Mouse (Mus musculus): ENCODE results near the gene Ap1s1. TPM values are rescaled to one million over a fixed set of nuclear protein-coding genes. Genes with fewer than 3 reads are reported as not detected.

Gene Ap1s1
- total and polyA plus RNA-seq, 2 experiments from 2014 or later = 123 to 230 TPM

DNA sequence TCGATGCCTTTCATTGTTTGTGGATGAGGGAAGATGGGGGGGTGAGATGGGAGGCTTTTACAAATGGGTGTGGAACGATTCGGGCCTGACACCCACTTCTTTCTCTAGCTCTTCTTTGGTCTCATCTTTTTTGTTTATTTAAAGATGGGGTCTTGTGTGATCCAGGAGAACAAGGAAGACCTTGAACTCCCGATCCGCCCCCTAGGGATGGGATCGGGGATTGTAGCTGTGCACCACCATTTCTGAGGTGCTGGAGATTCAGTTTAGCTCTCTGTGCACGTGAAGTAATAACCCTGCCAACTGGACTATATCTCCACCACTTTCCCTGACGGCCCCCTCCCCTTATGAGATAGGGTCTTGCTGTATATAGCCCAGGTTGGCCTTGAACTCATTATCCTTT lies 20.0 kb upstream of the Ap1s1 start:
- Histone ChIP-seq H3K4me1 (ENCODE audit: insufficient read depth, low read length) (no peaks in the 10 kb centered on the region), H3K9ac (replicated peaks; ENCODE audit: low read length) (no peak overlapping the region), H3K27ac (no peak overlapping the region), H3K27me3 (ENCODE audit: insufficient read depth, low read length) (no peaks in the 10 kb centered on the region), H3K4me3 (ENCODE audit: low read length) (no peak overlapping the region), H3K4me2 (ENCODE audit: low read depth, low read length) (no peak overlapping the region), H3K36me3 (ENCODE audit: insufficient read depth, low read length) (no peaks in the 10 kb centered on the region), H3K9me3 (ENCODE audit: low read length) (no peaks in the 10 kb centered on the region)
- no peak for ATAC-seq
- 80% methylated on average over 8 of the region's 8 CpGs for WGBS
- TF ChIP-seq CTCF (IDR thresholded peaks at IDR 0.05; ENCODE audit: low read depth) = no peak
- DNase-seq (ENCODE audit: low spot score) = no peak

DNA sequence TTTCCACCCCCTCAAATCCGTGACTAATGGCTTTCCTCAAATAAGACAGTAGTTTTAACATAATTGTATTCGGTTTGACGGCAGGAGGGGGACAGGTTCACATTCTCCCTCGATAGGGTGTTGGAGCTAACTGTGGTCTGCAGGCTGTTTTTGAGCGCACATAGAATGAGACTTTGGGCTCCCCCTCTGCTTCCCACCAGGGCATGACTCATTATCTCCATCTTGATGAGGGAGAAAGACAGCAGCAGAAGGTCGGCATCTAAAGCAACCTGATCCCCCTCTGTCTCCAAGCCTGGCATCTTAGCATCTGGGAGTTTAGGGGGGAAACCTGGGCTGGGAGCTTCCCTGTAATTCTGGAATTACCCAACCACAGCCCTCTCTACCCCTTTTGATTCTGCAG lies 19.5 kb upstream of the Ap1s1 start:
- ATAC-seq (no peak), DNase-seq (ENCODE audit: low spot score) (no peak)
- WGBS = 41% methylated on average over 6 of the region's 6 CpGs
- Histone ChIP-seq H3K36me3 (ENCODE audit: insufficient read depth, low read length) (no peaks in the 10 kb centered on the region), H3K27ac (no peak overlapping the region), H3K9ac (replicated peaks; ENCODE audit: low read length) (no peak overlapping the region), H3K4me3 (ENCODE audit: low read length) (no peak overlapping the region), H3K9me3 (ENCODE audit: low read length) (no peaks in the 10 kb centered on the region), H3K4me1 (ENCODE audit: insufficient read depth, low read length) (no peaks in the 10 kb centered on the region), H3K4me2 (ENCODE audit: low read depth, low read length) (no peak overlapping the region), H3K27me3 (ENCODE audit: insufficient read depth, low read length) (no peaks in the 10 kb centered on the region)
- no peak for TF ChIP-seq CTCF (IDR thresholded peaks at IDR 0.05; ENCODE audit: low read depth)

DNA sequence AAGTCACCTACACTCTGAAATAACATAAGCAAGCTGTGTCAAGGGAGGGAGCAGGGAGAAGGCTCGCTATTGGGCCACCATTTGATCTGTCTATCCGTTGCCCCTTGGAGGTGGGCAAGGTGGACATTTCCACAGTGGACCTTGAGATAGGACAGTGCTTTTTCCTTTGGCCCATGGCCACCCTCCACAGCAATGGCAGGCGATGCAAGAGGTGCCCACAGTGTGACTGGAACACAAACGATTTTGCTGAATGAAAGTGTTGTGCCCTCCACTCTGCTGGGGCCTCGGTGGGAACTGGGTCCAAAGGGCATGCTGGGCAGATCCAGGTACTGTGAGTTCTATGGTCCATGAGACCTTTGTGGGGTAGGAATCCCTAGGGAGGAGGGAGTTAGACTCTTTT lies 16.7 kb upstream of the Ap1s1 start:
- no peak overlapping the region for H3K9ac ChIP-seq (replicated peaks; ENCODE audit: low read length)
- H3K9me3 ChIP-seq (ENCODE audit: low read length) = no peaks in the 10 kb centered on the region
- H3K27me3 ChIP-seq (ENCODE audit: insufficient read depth, low read length) = no peaks in the 10 kb centered on the region
- ATAC-seq (no peak; the same call in 1 of the 2 replicates), DNase-seq (ENCODE audit: low spot score) (no peak)
- TF ChIP-seq CTCF (IDR thresholded peaks at IDR 0.05; ENCODE audit: low read depth) = no peak
- H3K27ac ChIP-seq = no peak overlapping the region
- WGBS = 88% methylated on average over 5 of the region's 5 CpGs
- no peak overlapping the region for H3K4me2 ChIP-seq (ENCODE audit: low read depth, low read length)
- H3K4me1 ChIP-seq (ENCODE audit: insufficient read depth, low read length) = no peaks in the 10 kb centered on the region
- no peaks in the 10 kb centered on the region for H3K36me3 ChIP-seq (ENCODE audit: insufficient read depth, low read length)
- no peak overlapping the region for H3K4me3 ChIP-seq (ENCODE audit: low read length)

DNA sequence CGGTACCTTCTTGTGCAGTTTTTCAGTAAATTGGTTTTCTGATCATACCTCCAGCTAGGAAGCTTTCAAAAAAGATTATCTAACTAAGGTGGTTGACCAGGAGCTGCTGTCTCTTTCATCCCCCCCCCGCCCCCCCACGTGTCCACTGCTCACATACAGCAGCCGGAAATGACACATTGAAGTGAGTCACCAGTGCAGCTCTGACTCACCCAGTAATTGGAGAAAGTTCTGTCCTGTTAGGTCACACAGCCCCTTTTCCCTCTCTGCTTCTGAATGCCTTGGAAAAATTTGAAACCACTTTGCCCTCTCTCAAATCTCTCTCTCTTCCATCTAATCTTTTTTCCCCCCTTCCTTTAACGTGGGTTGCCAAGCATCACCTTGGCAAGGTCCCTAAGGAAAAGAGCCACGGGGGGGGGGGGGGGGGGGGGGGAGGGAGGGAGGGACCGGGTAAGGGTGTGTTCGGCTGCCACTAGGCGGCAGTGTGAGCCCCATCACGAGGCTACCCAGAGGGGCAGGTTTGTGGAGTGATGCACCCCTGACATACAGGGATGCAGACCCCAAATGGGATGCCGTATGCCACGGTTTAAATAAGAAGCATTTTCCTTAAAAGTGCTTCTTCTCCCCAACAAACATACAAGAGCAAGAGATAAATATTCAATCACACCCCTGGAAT lies 16.0 kb upstream of the Ap1s1 start:
- H3K4me1 ChIP-seq (ENCODE audit: insufficient read depth, low read length) = no peaks in the 10 kb centered on the region
- no peak overlapping the region for H3K4me3 ChIP-seq (ENCODE audit: low read length)
- H3K27ac ChIP-seq = no peak overlapping the region
- no peaks in the 10 kb centered on the region for H3K27me3 ChIP-seq (ENCODE audit: insufficient read depth, low read length)
- TF ChIP-seq CTCF (IDR thresholded peaks at IDR 0.05; ENCODE audit: low read depth) = peak; percentile 51
- no peaks in the 10 kb centered on the region for H3K9me3 ChIP-seq (ENCODE audit: low read length)
- WGBS = 25% methylated on average over 10 of the region's 12 CpGs
- ATAC-seq (no peak), DNase-seq (ENCODE audit: low spot score) (peak; percentile 40)
- H3K9ac ChIP-seq (replicated peaks; ENCODE audit: low read length) = no peak overlapping the region
- no peaks in the 10 kb centered on the region for H3K36me3 ChIP-seq (ENCODE audit: insufficient read depth, low read length)
- no peak overlapping the region for H3K4me2 ChIP-seq (ENCODE audit: low read depth, low read length)

DNA sequence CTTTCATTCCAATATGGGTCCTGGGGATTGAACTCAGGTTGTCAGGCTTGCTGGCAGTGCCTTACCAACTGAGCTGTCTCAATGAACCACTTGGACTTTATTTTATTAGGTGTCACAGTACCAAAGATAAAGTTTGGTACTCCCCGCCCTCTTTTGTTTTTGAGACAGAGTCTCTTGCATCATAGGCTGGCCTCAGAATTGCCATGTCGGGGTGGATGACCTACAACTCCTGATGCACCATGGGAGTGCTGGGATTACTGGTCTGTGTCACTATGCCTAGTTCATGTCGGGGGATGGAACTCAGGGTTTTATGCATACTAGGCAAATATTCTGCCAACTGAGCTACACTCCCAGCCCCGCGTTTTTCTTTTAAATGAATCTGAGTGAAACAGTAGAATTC lies 8.9 kb upstream of the Ap1s1 start:
- no peaks in the 10 kb centered on the region for H3K9me3 ChIP-seq (ENCODE audit: low read length)
- no peak overlapping the region for H3K27ac ChIP-seq
- no peak overlapping the region for H3K9ac ChIP-seq (replicated peaks; ENCODE audit: low read length)
- no peak for DNase-seq (ENCODE audit: low spot score)
- 83% methylated on average over 5 of the region's 5 CpGs for WGBS
- H3K27me3 ChIP-seq (ENCODE audit: insufficient read depth, low read length) = no peaks in the 10 kb centered on the region
- no peak for ATAC-seq
- H3K4me2 ChIP-seq (ENCODE audit: low read depth, low read length) = no peak overlapping the region
- TF ChIP-seq CTCF (IDR thresholded peaks at IDR 0.05; ENCODE audit: low read depth) = no peak
- no peak overlapping the region for H3K4me3 ChIP-seq (ENCODE audit: low read length)
- H3K36me3 ChIP-seq (ENCODE audit: insufficient read depth, low read length) = no peaks in the 10 kb centered on the region
- no peaks in the 10 kb centered on the region for H3K4me1 ChIP-seq (ENCODE audit: insufficient read depth, low read length)

DNA sequence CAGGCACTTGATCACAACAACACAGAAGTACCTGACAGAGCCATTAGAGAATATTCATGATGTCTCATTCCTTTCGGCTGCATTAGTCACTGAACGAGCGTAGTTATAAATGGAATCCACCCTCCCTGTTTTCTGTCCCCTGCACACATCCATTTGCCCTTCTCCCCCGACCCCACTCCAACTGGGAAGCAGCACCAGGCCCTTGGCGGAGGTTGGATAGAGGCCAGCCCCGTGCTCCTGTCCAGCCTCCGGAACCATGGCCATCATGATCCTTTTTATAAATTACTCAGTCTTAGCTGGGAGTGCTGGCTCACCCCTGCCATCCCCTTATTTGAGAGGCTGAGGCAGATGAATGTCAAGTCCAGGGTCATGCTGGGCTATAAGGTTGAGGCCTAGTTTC lies 8.4 kb upstream of the Ap1s1 start:
- no peaks in the 10 kb centered on the region for H3K36me3 ChIP-seq (ENCODE audit: insufficient read depth, low read length)
- H3K27ac ChIP-seq = no peak overlapping the region
- 89% methylated on average over 7 of the region's 7 CpGs for WGBS
- H3K27me3 ChIP-seq (ENCODE audit: insufficient read depth, low read length) = no peaks in the 10 kb centered on the region
- no peak overlapping the region for H3K4me2 ChIP-seq (ENCODE audit: low read depth, low read length)
- DNase-seq (ENCODE audit: low spot score) (no peak), ATAC-seq (no peak)
- no peak for TF ChIP-seq CTCF (IDR thresholded peaks at IDR 0.05; ENCODE audit: low read depth)
- H3K9me3 ChIP-seq (ENCODE audit: low read length) = no peaks in the 10 kb centered on the region
- H3K4me1 ChIP-seq (ENCODE audit: insufficient read depth, low read length) = no peaks in the 10 kb centered on the region
- H3K4me3 ChIP-seq (ENCODE audit: low read length) = no peak overlapping the region
- H3K9ac ChIP-seq (replicated peaks; ENCODE audit: low read length) = no peak overlapping the region

DNA sequence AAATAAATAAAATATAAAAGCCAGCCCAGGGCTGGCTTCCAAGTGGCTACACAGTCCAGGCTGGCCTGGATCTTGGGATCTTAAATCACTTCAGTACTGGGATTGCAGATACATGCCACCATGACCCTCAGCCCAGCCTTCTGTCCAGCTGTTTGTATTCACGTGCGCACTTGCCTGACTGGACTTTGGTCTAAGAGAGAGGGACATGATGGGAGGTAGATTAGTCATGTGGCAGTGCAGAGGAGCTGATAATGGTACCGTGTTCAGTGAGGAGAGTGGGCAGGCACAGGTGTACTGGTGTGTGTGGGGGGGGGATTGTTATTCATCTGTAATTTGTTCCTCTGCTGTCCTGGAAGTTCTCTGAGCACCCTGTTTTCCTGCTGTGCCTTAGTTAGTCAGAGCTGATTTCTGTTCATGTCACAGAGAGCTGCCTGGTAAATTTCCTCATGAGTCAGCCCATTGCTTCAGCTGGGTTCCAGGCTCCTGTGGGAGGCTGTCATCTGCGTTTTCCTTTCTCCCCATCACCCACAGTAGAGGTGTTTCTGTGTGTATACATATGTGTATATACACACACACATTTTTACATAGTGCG lies 6.1 kb upstream of the Ap1s1 start:
- H3K4me3 ChIP-seq (ENCODE audit: low read length) = no peak overlapping the region
- no peak for DNase-seq (ENCODE audit: low spot score)
- 87% methylated on average over 5 of the region's 5 CpGs for WGBS

More for the DNA sequence above, 6.1 kb upstream of the Ap1s1 start:
- no peaks in the 10 kb centered on the region for H3K27me3 ChIP-seq (ENCODE audit: insufficient read depth, low read length)
- no peak overlapping the region for H3K4me2 ChIP-seq (ENCODE audit: low read depth, low read length)
- H3K36me3 ChIP-seq (ENCODE audit: insufficient read depth, low read length) = no peaks in the 10 kb centered on the region
- no peak for ATAC-seq
- no peaks in the 10 kb centered on the region for H3K4me1 ChIP-seq (ENCODE audit: insufficient read depth, low read length)
- H3K9me3 ChIP-seq (ENCODE audit: low read length) = no peaks in the 10 kb centered on the region
- no peak overlapping the region for H3K27ac ChIP-seq
- H3K9ac ChIP-seq (replicated peaks; ENCODE audit: low read length) = no peak overlapping the region
- no peak for TF ChIP-seq CTCF (IDR thresholded peaks at IDR 0.05; ENCODE audit: low read depth)
